Mouse (Mus musculus) heart, adult 2 months (tissue): ENCODE measurements at regions not wholly inside any gene's neighbourhood (a gene's known extent, or its start where the extent isn't known, plus 50 kb on each side); places are given as distances from the start of the nearest gene placed in this dataset.

Experiments
- DNase-seq, 2 experiments: peaks; one replicate each; pipeline ENCODE4 v3.0.0; 2021
- H3K27ac ChIP-seq: fragments of 200-600 bp; 2 replicates; pipeline ENCODE4 v1.8.1; 2022
- H3K27me3 ChIP-seq: fragments of 200-500 bp; 2 replicates; pipeline ENCODE4 v1.6.1; 2012; ENCODE audit warnings: mild to moderate bottlenecking, low read length, inconsistent platforms, mixed read lengths; ENCODE audit not compliant: control insufficient read depth, insufficient read depth
- H3K36me3 ChIP-seq: fragments of 200-500 bp; 2 replicates; pipeline ENCODE4 v1.6.1; 2012; ENCODE audit warnings: low read length, inconsistent platforms; ENCODE audit not compliant: control insufficient read depth, insufficient read depth
- H3K4me1 ChIP-seq: fragments of 200-500 bp; 2 replicates; pipeline ENCODE4 v1.6.1; 2011; ENCODE audit warnings: low read length; ENCODE audit not compliant: control insufficient read depth, insufficient read depth
- H3K4me3 ChIP-seq: fragments of 200-600 bp; 2 replicates; pipeline ENCODE4 v1.8.1; 2022
- H3K79me2 ChIP-seq: fragments of 200-500 bp; replicated peaks from 2 replicates; pipeline ENCODE4 v1.6.1; 2012; ENCODE audit warnings: mild to moderate bottlenecking, inconsistent platforms, low read length, moderate library complexity, mixed read lengths; ENCODE audit not compliant: control insufficient read depth, insufficient read depth
- H3K9ac ChIP-seq: fragments of 200-500 bp; 2 replicates; pipeline ENCODE4 v1.6.1; 2012; ENCODE audit warnings: low read depth, mild to moderate bottlenecking, control low read depth, inconsistent platforms, low read length, mixed read lengths
- CTCF ChIP-seq: fragments of 200-600 bp; IDR thresholded peaks from 2 replicates; pipeline ENCODE4 v1.8.1; 2022; ENCODE audit warnings: antibody characterized with exemption, mild to moderate bottlenecking, moderate library complexity
- EP300 ChIP-seq: fragments of 200-500 bp; IDR thresholded peaks from 2 replicates; pipeline ENCODE4 v1.6.1; 2011; ENCODE audit warnings: low read depth, low read length, control low read depth; ENCODE audit not compliant: insufficient read depth
- POLR2A ChIP-seq: fragments of 200-500 bp; IDR thresholded peaks from 2 replicates; pipeline ENCODE4 v1.6.1; 2011; ENCODE audit warnings: mild to moderate bottlenecking, low read depth, low read length, control low read depth; ENCODE audit not compliant: insufficient read depth
- WGBS: fragments of 180-500 bp; shearing (Covaris S2); methylation state at CpG from one replicate; pipeline ENCODE4 v1.1.7; 2018; 5-methylcytosine and 5-hydroxymethylcytosine counted together
- intact Hi-C: fragments of 180-260 bp; cut with DNase I; formaldehyde crosslinking; loops from one replicate; pipeline ENCODE4 v1.15.1; 2025

GRCm38 (mm10) chr12:8447612-8448011 lies 52.2 kb downstream of the Rhob start:
- no peak overlapping the region for H3K9ac ChIP-seq
- peaks cover 7% of the 10 kb centered on the region for H3K36me3 ChIP-seq
- H3K27ac ChIP-seq = peak overlapping the region; percentile 8
- no peaks in the 10 kb centered on the region for H3K27me3 ChIP-seq
- TF ChIP-seq CTCF = no peak
- no peak for TF ChIP-seq POLR2A
- no peak for TF ChIP-seq EP300
- WGBS = 85% methylated on average over 9 of the region's 9 CpGs
- intact Hi-C loops = no loop called here
- peak in 1 of 2 experiments; percentile 68 for DNase-seq
- no peaks in the 10 kb centered on the region for H3K79me2 ChIP-seq
- H3K4me1 ChIP-seq = peaks cover 33% of the 10 kb centered on the region
- H3K4me3 ChIP-seq = no peak overlapping the region

GRCm38 (mm10) chr12:8447025-8447424 lies 52.8 kb downstream of the Rhob start:
- Histone ChIP-seq H3K4me1 (peaks cover 36% of the 10 kb centered on the region), H3K9ac (no peak overlapping the region), H3K27me3 (no peaks in the 10 kb centered on the region), H3K79me2 (no peaks in the 10 kb centered on the region), H3K27ac (peak overlapping the region; percentile 8), H3K36me3 (peaks cover 13% of the 10 kb centered on the region), H3K4me3 (no peak overlapping the region)
- no peak for DNase-seq
- WGBS = 29% methylated on average over 7 of the region's 7 CpGs
- no peak for TF ChIP-seq EP300
- no peak for TF ChIP-seq POLR2A
- TF ChIP-seq CTCF = no peak
- intact Hi-C loops = no loop called here

- no peaks in the 10 kb centered on the region for H3K79me2 ChIP-seq
Observed at GRCm38 (mm10) chr12:8444975-8445853, 54.6 kb downstream of the Rhob start.

GRCm38 (mm10) chr12:8443917-8444453 lies 55.8 kb downstream of the Rhob start:
- Histone ChIP-seq H3K36me3 (peaks cover 16% of the 10 kb centered on the region), H3K27ac (peak overlapping the region; percentile 93), H3K4me1 (peaks cover 40% of the 10 kb centered on the region), H3K4me3 (no peak overlapping the region), H3K79me2 (no peaks in the 10 kb centered on the region), H3K9ac (no peak overlapping the region), H3K27me3 (no peaks in the 10 kb centered on the region)
- 31% methylated on average over 4 of the region's 4 CpGs for WGBS
- peak; percentile 50; the same call in 1 of the 2 replicates for TF ChIP-seq POLR2A
- peak; percentile 97 for TF ChIP-seq EP300
- no peak for TF ChIP-seq CTCF
- intact Hi-C loops = loop anchor here (1.0 to 5.0 kb wide), 3 partner anchors 42 to 117 kb away; no protein-coding TSS in a partner anchor
- DNase-seq = peak; percentile 64 to 81

More at GRCm38 (mm10) chr12:8444975-8445853, 54.6 kb downstream of the Rhob start:
- Histone ChIP-seq H3K27ac (peak overlapping the region; percentile 93), H3K27me3 (no peaks in the 10 kb centered on the region), H3K9ac (peak overlapping the region; percentile 57), H3K4me1 (peaks cover 39% of the 10 kb centered on the region), H3K4me3 (peak overlapping the region; percentile 22), H3K36me3 (peaks cover 16% of the 10 kb centered on the region)
- WGBS = 22% methylated on average over 13 of the region's 13 CpGs
- peak; percentile 83 to 89 for DNase-seq
- peak; percentile 48 for TF ChIP-seq CTCF
- TF ChIP-seq POLR2A = peak; percentile 64
- TF ChIP-seq EP300 = peak; percentile 98
- intact Hi-C loops = loop anchor here (1.0 to 5.0 kb wide), 5 partner anchors 43 to 118 kb away; no protein-coding TSS in a partner anchor

- peak; percentile 69 to 81 for DNase-seq
- Histone ChIP-seq H3K27me3 (no peaks in the 10 kb centered on the region), H3K79me2 (no peaks in the 10 kb centered on the region), H3K27ac (peak overlapping the region; percentile 93), H3K9ac (no peak overlapping the region), H3K4me1 (peaks cover 40% of the 10 kb centered on the region), H3K4me3 (no peak overlapping the region), H3K36me3 (peaks cover 16% of the 10 kb centered on the region)
- WGBS = 17% methylated on average over 4 of the region's 4 CpGs
- intact Hi-C loops = loop anchor here (5.0 kb wide), 2 partner anchors 41 to 56 kb away; no protein-coding TSS in a partner anchor
- peak; percentile 85; the same call in 1 of the 2 replicates for TF ChIP-seq EP300
- peak; percentile 26; the same call in 1 of the 2 replicates for TF ChIP-seq POLR2A
- peak; percentile 29 for TF ChIP-seq CTCF
Observed at GRCm38 (mm10) chr12:8443253-8443661, 56.6 kb downstream of the Rhob start.

- TF ChIP-seq EP300 (no peak), CTCF (no peak), POLR2A (no peak)
- H3K9ac ChIP-seq = no peak overlapping the region
- peak overlapping the region; percentile 93 for H3K27ac ChIP-seq
- DNase-seq = no peak
- H3K36me3 ChIP-seq = peaks cover 18% of the 10 kb centered on the region
- no peaks in the 10 kb centered on the region for H3K27me3 ChIP-seq
- H3K4me3 ChIP-seq = no peak overlapping the region
- no peaks in the 10 kb centered on the region for H3K79me2 ChIP-seq
- peaks cover 45% of the 10 kb centered on the region for H3K4me1 ChIP-seq
- WGBS = 74% methylated on average over 4 of the region's 4 CpGs
- intact Hi-C loops = loop anchor here (1.0 to 5.0 kb wide), 3 partner anchors 39 to 84 kb away; no protein-coding TSS in a partner anchor
Observed at GRCm38 (mm10) chr12:8441275-8441674, 58.5 kb downstream of the Rhob start.
